Mouse (Mus musculus): ENCODE measurements around the gene Emb.

DNA sequence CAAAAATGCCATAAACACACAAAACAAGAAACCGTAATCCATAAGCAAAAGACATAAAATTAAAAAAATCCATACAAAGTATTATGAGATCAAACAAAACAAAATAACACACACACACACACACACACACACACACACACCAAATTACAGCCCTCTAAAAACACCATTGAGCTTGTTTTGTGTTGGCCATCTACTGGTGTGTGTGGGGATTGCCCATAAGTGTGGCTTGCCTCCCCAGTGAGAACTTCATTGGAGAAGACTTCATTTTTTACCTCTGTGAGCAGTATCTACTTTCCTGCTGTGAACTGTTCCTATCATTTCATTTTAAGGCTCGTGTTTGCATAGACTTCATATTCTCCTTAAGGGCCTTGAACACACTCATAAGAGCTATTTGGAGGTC lies 78.6 kb downstream of the Emb start:
- TF ChIP-seq CTCF (IDR thresholded peaks at IDR 0.05; ENCODE audit: low read depth) (no peak), EP300 (IDR thresholded peaks at IDR 0.05; ENCODE audit: low read depth) (no peak)
